Mouse (Mus musculus) ES-E14 (cell line): ENCODE results near the gene Tmem171.

Experiments used
- CHD2 ChIP-seq: IDR thresholded peaks from 2 replicates; pipeline ENCODE4 v1.6.1; 2014; ENCODE audit warnings: mild to moderate bottlenecking, low read depth, low read length, inconsistent platforms
- MAFK ChIP-seq: IDR thresholded peaks from 2 replicates; pipeline ENCODE4 v1.6.1; 2014; ENCODE audit warnings: mild to moderate bottlenecking, low read depth, low read length, inconsistent platforms; ENCODE audit not compliant: insufficient read depth
- ZC3H11A ChIP-seq: IDR thresholded peaks from 2 replicates; pipeline ENCODE4 v1.6.1; 2012; ENCODE audit warnings: low read depth, mild to moderate bottlenecking, inconsistent platforms, low read length, borderline replicate concordance

DNA sequence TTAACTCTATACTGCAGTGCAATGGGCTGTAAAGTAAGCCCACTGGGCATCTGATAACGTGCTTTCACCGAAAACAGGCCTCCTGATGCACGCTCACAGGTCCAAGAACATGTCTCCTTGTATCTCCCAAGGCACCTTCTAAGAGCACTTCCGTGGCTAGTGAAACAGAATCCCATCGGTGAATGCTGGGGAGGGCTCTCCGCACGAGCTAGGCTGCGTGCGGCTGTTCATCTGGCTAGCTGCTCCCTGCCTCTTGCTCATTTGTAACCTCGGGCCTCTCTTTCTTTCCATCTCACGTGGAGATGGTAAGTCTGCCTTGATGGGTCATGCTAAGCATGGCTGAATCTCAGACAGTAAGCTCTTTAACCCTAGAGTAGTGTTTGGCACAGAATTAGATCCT is 3.7 kb downstream of the Tmem171 start:
- TF ChIP-seq MAFK (no peak), CHD2 (no peak), ZC3H11A (no peak)
